Mouse (Mus musculus): ENCODE results near the gene Aplnr.

DNA sequence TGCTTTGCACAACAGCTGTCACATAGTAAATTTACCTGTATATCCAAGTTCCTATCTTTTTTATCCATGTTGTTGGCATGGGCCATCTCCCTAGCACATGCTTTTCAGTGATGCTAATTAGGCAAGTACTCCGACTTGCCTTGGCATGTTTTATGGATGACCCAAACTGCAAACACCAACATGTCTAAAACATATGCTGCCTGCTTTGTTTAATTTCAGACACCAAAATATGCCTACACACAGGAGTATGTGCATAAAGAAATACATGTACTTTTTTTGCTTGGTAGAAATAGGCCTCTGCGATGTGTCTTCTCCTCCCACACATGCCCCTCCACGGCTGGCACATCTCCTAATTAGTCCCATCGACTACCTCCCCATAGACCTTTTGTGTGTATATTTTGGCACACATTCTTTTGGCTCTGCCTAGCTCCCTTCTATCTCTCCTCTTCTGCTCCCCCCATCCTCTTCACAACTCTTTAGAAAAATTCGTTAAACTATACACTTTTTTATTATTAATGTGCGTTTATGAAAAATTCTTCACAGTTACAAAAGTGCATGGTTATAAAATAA, 51.6 kb downstream of the Aplnr start:
- TF ChIP-seq TCF12 (IDR thresholded peaks at IDR 0.05; ENCODE audit: low read depth, low read length) (no peak), GATA1 (IDR thresholded peaks at IDR 0.05; ENCODE audit: low read depth, low read length) (no peak), POLR2A (IDR thresholded peaks at IDR 0.05; ENCODE audit: control insufficient read depth in 1 of 2, insufficient read depth in 1 of 2, low read depth in 1 of 2, low read length in 2 of 2, poor library complexity in 1 of 2) (no peak), CTCF (IDR thresholded peaks at IDR 0.05 in 2 of 3, conservative IDR thresholded peaks at IDR 0.05 in 1 of 3; ENCODE audit: control insufficient read depth in 1 of 3, insufficient read depth in 1 of 3, low read depth in 2 of 3, low read length in 3 of 3, poor library complexity in 1 of 3, severe bottlenecking in 1 of 3) (no peak), CHD2 (IDR thresholded peaks at IDR 0.05; ENCODE audit: low read length) (no peak), ZNF384 (IDR thresholded peaks at IDR 0.05; ENCODE audit: low read depth, low read length) (no peak), CHD1 (IDR thresholded peaks at IDR 0.05; ENCODE audit: low read depth, low read length) (no peak), GABPA (IDR thresholded peaks at IDR 0.05; ENCODE audit: low read depth, low read length) (no peak), EP300 (IDR thresholded peaks at IDR 0.05; ENCODE audit: low read depth in 1 of 2, low read length in 2 of 2) (no peak), NELFE (IDR thresholded peaks at IDR 0.05; ENCODE audit: low read depth, low read length) (no peak), USF2 (IDR thresholded peaks at IDR 0.05; ENCODE audit: borderline replicate concordance in 1 of 2, insufficient read depth in 1 of 2, low read depth in 1 of 2, low read length in 2 of 2) (no peak)
